ENCODE assay signal across 8 mouse cellular contexts in genomic region chr15:99803186-99803644, GRCm38 (mm10). TPM values are rescaled to one million over a fixed set of nuclear protein-coding genes. Genes with fewer than 3 reads are reported as not detected.
A peak's percentile ranks its signal among the peaks of the same experiment; 100 is the strongest.
DNase-seq lines count a peak whose midpoint lies in the region; ATAC-seq and TF ChIP-seq lines count a peak whose summit lies in the region.

No protein-coding gene starts in this region.

- no peak overlapping the region for H3K27ac ChIP-seq in MEL (ENCODE audit: control insufficient read depth, low read depth, low read length)
- peak overlapping the region; percentile 45 for H3K27ac ChIP-seq in kidney, embryonic 15.5 days

- ATAC-seq in kidney, embryonic 15.5 days (replicated peaks; ENCODE audit: low FRiP score) = peak; percentile 49; the same call in 1 of the 2 replicates
- ATAC-seq in erythroid progenitor cell, adult 5-6 weeks (replicated peaks; ENCODE audit: low FRiP score, poor library complexity, severe bottlenecking) = no peak

- no peaks in the 10 kb centered on the region for H3K27me3 ChIP-seq in MEL (ENCODE audit: control insufficient read depth in 1 of 2, insufficient read depth in 2 of 2, low read length in 2 of 2)
- no peaks in the 10 kb centered on the region for H3K27me3 ChIP-seq in kidney, embryonic 15.5 days

- H3K4me1 ChIP-seq in MEL (ENCODE audit: control insufficient read depth in 1 of 2, insufficient read depth in 2 of 2, low read length in 2 of 2) = no peaks in the 10 kb centered on the region
- H3K4me1 ChIP-seq in kidney, embryonic 15.5 days = peaks cover 30% of the 10 kb centered on the region

- no peak overlapping the region for H3K4me3 ChIP-seq in MEL (ENCODE audit: control insufficient read depth in 1 of 2, insufficient read depth in 1 of 2, low read depth in 2 of 2, low read length in 2 of 2)
- H3K4me3 ChIP-seq in kidney, embryonic 15.5 days (replicated peaks) = no peak overlapping the region

- no peaks in the 10 kb centered on the region for H3K36me3 ChIP-seq in MEL (ENCODE audit: control insufficient read depth in 1 of 2, insufficient read depth in 2 of 2, low read length in 2 of 2)
- peaks cover 61% of the 10 kb centered on the region for H3K36me3 ChIP-seq in kidney, embryonic 15.5 days

- no peak for TF ChIP-seq CTCF in MEL (IDR thresholded peaks at IDR 0.05 in 2 of 3, conservative IDR thresholded peaks at IDR 0.05 in 1 of 3; ENCODE audit: control insufficient read depth in 1 of 3, insufficient read depth in 1 of 3, low read depth in 2 of 3, low read length in 3 of 3, poor library complexity in 1 of 3, severe bottlenecking in 1 of 3)

- no peak overlapping the region for H3K4me2 ChIP-seq in kidney, embryonic 15.5 days

- no peak for TF ChIP-seq POLR2A in MEL (IDR thresholded peaks at IDR 0.05; ENCODE audit: control insufficient read depth in 1 of 2, insufficient read depth in 1 of 2, low read depth in 1 of 2, low read length in 2 of 2, poor library complexity in 1 of 2)

- no peaks in the 10 kb centered on the region for H3K79me2 ChIP-seq in MEL (ENCODE audit: control insufficient read depth, insufficient read depth, low read length, poor library complexity)

- TF ChIP-seq EP300 in MEL (IDR thresholded peaks at IDR 0.05; ENCODE audit: low read depth in 1 of 2, low read length in 2 of 2) = no peak

- WGBS in kidney, embryonic 15.5 days = 21% methylated on average over 6 of the region's 6 CpGs

- H3K9me3 ChIP-seq in MEL (replicated peaks; ENCODE audit: insufficient read depth, low read length) = no peaks in the 10 kb centered on the region
- H3K9me3 ChIP-seq in kidney, embryonic 15.5 days (replicated peaks) = no peaks in the 10 kb centered on the region

- peak; percentile 24 to 36 for DNase-seq in cerebellum, postnatal 10 days
- DNase-seq in cerebellum, adult 9-10 months = no peak
- peak; percentile 27 for DNase-seq in MEL (ENCODE audit: low read depth, low spot score)
- DNase-seq in fibroblast of lung, adult 2 months (ENCODE audit: low read depth) = peak; percentile 54
- DNase-seq in lung, postnatal 36 days = peak; percentile 76
- no peak for DNase-seq in right cerebral cortex, postnatal 4 days

- H3K9ac ChIP-seq in MEL (ENCODE audit: control insufficient read depth, low read depth, low read length, poor library complexity, severe bottlenecking) = no peak overlapping the region
- no peak overlapping the region for H3K9ac ChIP-seq in kidney, embryonic 15.5 days

- no peak for TF ChIP-seq RAD21 in MEL (IDR thresholded peaks at IDR 0.05; ENCODE audit: low read depth, low read length)

TF ChIP-seq in MEL, 35 proteins besides CTCF, POLR2A, EP300 and RAD21:
- TF ChIP-seq JUND (IDR thresholded peaks at IDR 0.05; ENCODE audit: low read depth, low read length) (no peak), ZNF384 (IDR thresholded peaks at IDR 0.05; ENCODE audit: low read depth, low read length) (no peak), MAX (IDR thresholded peaks at IDR 0.05; ENCODE audit: low read length) (no peak), ETS1 (IDR thresholded peaks at IDR 0.05; ENCODE audit: low read depth, low read length) (no peak), MAZ (IDR thresholded peaks at IDR 0.05; ENCODE audit: low read depth, low read length) (no peak), MYB (IDR thresholded peaks at IDR 0.05; ENCODE audit: low read depth, low read length) (no peak), USF2 (IDR thresholded peaks at IDR 0.05; ENCODE audit: borderline replicate concordance in 1 of 2, insufficient read depth in 1 of 2, low read depth in 1 of 2, low read length in 2 of 2) (no peak), MYC (IDR thresholded peaks at IDR 0.05; ENCODE audit: low read depth, low read length) (no peak), RCOR1 (IDR thresholded peaks at IDR 0.05; ENCODE audit: low read depth, low read length) (no peak), ZC3H11A (IDR thresholded peaks at IDR 0.05; ENCODE audit: low read depth, low read length) (no peak), TCF12 (IDR thresholded peaks at IDR 0.05; ENCODE audit: low read depth, low read length) (no peak), SIN3A (IDR thresholded peaks at IDR 0.05; ENCODE audit: low read length) (no peak), HCFC1 (IDR thresholded peaks at IDR 0.05; ENCODE audit: low read depth, low read length) (no peak), CHD1 (IDR thresholded peaks at IDR 0.05; ENCODE audit: low read depth, low read length) (no peak), KAT2A (conservative IDR thresholded peaks at IDR 0.05; ENCODE audit: low read depth, low read length) (no peak), UBTF (IDR thresholded peaks at IDR 0.05; ENCODE audit: borderline replicate concordance, insufficient read depth, low read depth, low read length) (no peak)

RNA-seq across cellular contexts. Expression of gene Cers5, which starts 30.5 kb away (rescaled TPM):
- 21.8 and 31.5 TPM in 2 replicates for total RNA-seq in MEL (2012; rRNA removed)
- 10 to 100 TPM in 1 of 2 experiments, not detected in 1; 43.5 TPM for polyA plus RNA-seq in MEL (2012; ENCODE audit: insufficient read depth in 1 of 2, insufficient read length in 2 of 2, low read depth in 1 of 2, low replicate concordance in 2 of 2, missing spikeins in 1 of 2)
- 79.9 and 81.6 TPM in 2 replicates for polyA plus RNA-seq in kidney, embryonic 15.5 days (2015; fragmentation: Nextera tagmentation; extraction: Ambion mirVana)
- 9.4 and 19.7 TPM in 2 replicates for total RNA-seq in erythroid progenitor cell, adult 5-6 weeks (2015; ENCODE audit: low replicate concordance)
- total RNA-seq in erythroid progenitor cell, adult 5-6 weeks (2017; ENCODE audit: low replicate concordance) = 3.3 and 7.6 TPM in 2 replicates

Comparison
In these comparisons a context has a peak if more than half of its experiments do, and no peak if none do; other contexts are left out.
1. DNase-seq: peak in cerebellum, postnatal 10 days (2 of 2), MEL (single experiment), fibroblast of lung, adult 2 months (single experiment) and lung, postnatal 36 days (single experiment); none in cerebellum, adult 9-10 months (single experiment) and right cerebral cortex, postnatal 4 days (single experiment).